Mouse (Mus musculus): ENCODE data around the gene Auts2.

DNA sequence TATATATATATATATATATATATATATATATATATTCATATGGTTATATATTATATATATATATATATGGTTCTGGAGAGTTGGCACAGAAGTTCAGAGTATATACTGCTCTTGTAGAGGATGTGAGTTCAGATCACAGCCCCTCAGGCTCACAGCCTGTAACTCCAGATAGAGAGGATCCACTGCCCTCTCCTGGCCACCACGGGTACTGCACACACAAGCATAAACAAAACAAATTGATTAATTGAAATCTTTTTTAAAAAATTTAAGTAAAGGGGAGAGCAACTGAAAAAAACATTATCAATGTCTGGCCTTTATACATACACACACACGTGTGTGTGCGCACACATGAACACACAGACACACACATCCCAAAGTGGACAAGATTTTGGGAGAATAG is 1120.4 kb downstream of the Auts2 start:
- TF ChIP-seq TBP (conservative IDR thresholded peaks at IDR 0.05; ENCODE audit: low read depth, low read length) (no peak), POLR2A (IDR thresholded peaks at IDR 0.05; ENCODE audit: low read depth, low read length) (no peak), EP300 (IDR thresholded peaks at IDR 0.05; ENCODE audit: low read length) (no peak), USF2 (conservative IDR thresholded peaks at IDR 0.05; ENCODE audit: low read depth, low read length) (no peak), UBTF (IDR thresholded peaks at IDR 0.05; ENCODE audit: low read depth, low read length) (no peak), PAX5 (IDR thresholded peaks at IDR 0.05; ENCODE audit: low read length) (no peak), MEF2A (IDR thresholded peaks at IDR 0.05; ENCODE audit: borderline replicate concordance, low read depth, low read length) (no peak), SMC3 (IDR thresholded peaks at IDR 0.05; ENCODE audit: low read depth, low read length) (no peak), ELF1 (IDR thresholded peaks at IDR 0.05; ENCODE audit: low read depth, low read length) (no peak), CTCF (conservative IDR thresholded peaks at IDR 0.05 in 1 of 2, IDR thresholded peaks at IDR 0.05 in 1 of 2; ENCODE audit: low read depth in 2 of 2, low read length in 2 of 2) (no peak), ZKSCAN1 (IDR thresholded peaks at IDR 0.05; ENCODE audit: borderline replicate concordance, low read depth, low read length) (no peak), USF1 (IDR thresholded peaks at IDR 0.05; ENCODE audit: low read depth, low read length) (no peak), ZNF384 (IDR thresholded peaks at IDR 0.05; ENCODE audit: low read depth, low read length) (no peak)

Data from CH12.LX (cell line).